Mouse (Mus musculus): ENCODE measurements around the gene Ccl25. TPM values are rescaled to one million over a fixed set of nuclear protein-coding genes. Genes with fewer than 3 reads are reported as not detected.
A peak's percentile ranks its signal among the peaks of the same experiment; 100 is the strongest.

Ccl25 gene
- polyA plus RNA-seq (2012; rRNA removed) = 16.9 and 17.2 TPM in 2 replicates

GRCm38 (mm10) chr8:4324983-4325750 lies at the start of gene Ccl25, which contains the start of gene Elavl1:
Gene Ccl25, plus strand, starts transcription at chr8:4325210.
Gene Elavl1, minus strand, starts transcription at chr8:4325413.
- Histone ChIP-seq H3K4me1 (ENCODE audit: control insufficient read depth, insufficient read depth, low read length) (peaks cover 5% of the 10 kb centered on the region), H3K4me3 (replicated peaks; ENCODE audit: insufficient read depth, low read depth, low read length) (peak within 1 kb of the TSS; percentile 81), H3K27ac (ENCODE audit: insufficient read depth, low read length) (peak within 1 kb of the TSS; percentile 50), H3K27me3 (ENCODE audit: control insufficient read depth, insufficient read depth, low read length) (no peaks in the 10 kb centered on the region)
- peak; percentile 97 to 99 for DNase-seq
- TF ChIP-seq POLR2A (IDR thresholded peaks at IDR 0.05; ENCODE audit: borderline replicate concordance, insufficient read depth, low read length) (peak; percentile 72), CTCF (IDR thresholded peaks at IDR 0.05; ENCODE audit: borderline replicate concordance, insufficient read depth, low read depth, low read length) (no peak)
- WGBS = 1% methylated on average over 73 of the region's 78 CpGs

DNA sequence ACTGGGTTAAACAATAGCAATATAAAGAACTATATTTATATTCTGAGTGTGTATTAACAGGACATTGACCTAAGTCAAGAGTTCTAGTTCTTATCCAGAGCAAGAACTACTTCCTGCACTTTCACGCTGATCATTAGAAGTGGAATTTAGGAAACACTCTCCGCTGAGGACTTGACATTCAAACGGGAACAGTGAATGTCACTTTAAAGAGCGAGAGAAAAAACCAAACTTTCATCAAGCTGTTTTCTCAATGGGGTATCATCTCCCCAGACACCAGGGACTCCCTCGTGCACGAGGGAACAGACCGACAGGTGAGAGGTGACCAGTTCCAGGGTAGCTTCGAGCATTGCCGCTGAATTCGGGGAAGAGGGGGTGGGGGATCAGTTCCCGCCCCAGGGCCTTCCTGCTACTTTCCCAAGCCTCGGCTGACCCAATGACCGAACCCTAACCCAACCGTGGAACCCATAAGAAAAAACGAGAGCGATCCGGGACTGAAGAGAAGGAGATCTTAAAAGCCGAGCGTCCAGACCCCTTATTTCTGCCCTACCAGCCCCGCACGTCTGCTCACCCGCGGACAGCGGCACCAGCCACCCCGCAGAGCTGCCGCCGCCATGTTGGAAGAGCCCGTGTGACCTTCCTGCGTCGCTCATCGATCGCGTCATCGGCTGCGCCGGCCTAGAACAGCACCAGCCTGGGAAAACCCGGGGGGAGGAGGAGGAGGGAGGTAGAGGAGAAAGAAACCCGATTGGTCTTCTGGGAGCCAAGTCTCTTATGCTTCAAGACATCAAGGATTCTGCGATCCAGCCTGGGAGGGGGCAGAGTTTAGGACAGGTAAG lies 49.5 kb upstream of the Ccl25 start, which contains the start of gene Timm44:
TSS of gene Timm44 (minus strand) at position 639 of the 836 bp plus-strand sequence.
- peak; percentile 95 to 98 for DNase-seq
- TF ChIP-seq CTCF (IDR thresholded peaks at IDR 0.05; ENCODE audit: borderline replicate concordance, insufficient read depth, low read depth, low read length) (no peak), POLR2A (IDR thresholded peaks at IDR 0.05; ENCODE audit: borderline replicate concordance, insufficient read depth, low read length) (peak; percentile 80; the same call in 1 of the 2 replicates)
- WGBS = under 1% methylated on average over 39 of the region's 39 CpGs
- Histone ChIP-seq H3K27ac (ENCODE audit: insufficient read depth, low read length) (peak within 1 kb of the TSS; percentile 76), H3K4me1 (ENCODE audit: control insufficient read depth, insufficient read depth, low read length) (peaks cover 2% of the 10 kb centered on the region; the same call in 1 of the 2 replicates), H3K4me3 (replicated peaks; ENCODE audit: insufficient read depth, low read depth, low read length) (peak within 1 kb of the TSS; percentile 86), H3K27me3 (ENCODE audit: control insufficient read depth, insufficient read depth, low read length) (no peaks in the 10 kb centered on the region)

GRCm38 (mm10) chr8:4276111-4276465 lies 48.9 kb upstream of the Ccl25 start:
- Histone ChIP-seq H3K4me1 (ENCODE audit: control insufficient read depth, insufficient read depth, low read length) (peaks cover 2% of the 10 kb centered on the region; the same call in 1 of the 2 replicates), H3K4me3 (replicated peaks; ENCODE audit: insufficient read depth, low read depth, low read length) (peak overlapping the region; percentile 86), H3K27ac (ENCODE audit: insufficient read depth, low read length) (peak overlapping the region; percentile 76), H3K27me3 (ENCODE audit: control insufficient read depth, insufficient read depth, low read length) (no peaks in the 10 kb centered on the region)
- WGBS = 20% methylated on average over 9 of the region's 9 CpGs
- TF ChIP-seq POLR2A (IDR thresholded peaks at IDR 0.05; ENCODE audit: borderline replicate concordance, insufficient read depth, low read length) (no peak), CTCF (IDR thresholded peaks at IDR 0.05; ENCODE audit: borderline replicate concordance, insufficient read depth, low read depth, low read length) (no peak)
- no peak for DNase-seq

- Histone ChIP-seq H3K27ac (ENCODE audit: insufficient read depth, low read length) (no peak overlapping the region), H3K4me3 (replicated peaks; ENCODE audit: insufficient read depth, low read depth, low read length) (no peak overlapping the region), H3K27me3 (ENCODE audit: control insufficient read depth, insufficient read depth, low read length) (no peaks in the 10 kb centered on the region), H3K4me1 (ENCODE audit: control insufficient read depth, insufficient read depth, low read length) (no peaks in the 10 kb centered on the region)
- no peak for DNase-seq
- no peak for TF ChIP-seq POLR2A (IDR thresholded peaks at IDR 0.05; ENCODE audit: borderline replicate concordance, insufficient read depth, low read length)
- TF ChIP-seq CTCF (IDR thresholded peaks at IDR 0.05; ENCODE audit: borderline replicate concordance, insufficient read depth, low read depth, low read length) = no peak
- WGBS = 77% methylated on average over 5 of the region's 5 CpGs
Observed at GRCm38 (mm10) chr8:4292738-4293137, 32.3 kb upstream of the Ccl25 start.

DNA sequence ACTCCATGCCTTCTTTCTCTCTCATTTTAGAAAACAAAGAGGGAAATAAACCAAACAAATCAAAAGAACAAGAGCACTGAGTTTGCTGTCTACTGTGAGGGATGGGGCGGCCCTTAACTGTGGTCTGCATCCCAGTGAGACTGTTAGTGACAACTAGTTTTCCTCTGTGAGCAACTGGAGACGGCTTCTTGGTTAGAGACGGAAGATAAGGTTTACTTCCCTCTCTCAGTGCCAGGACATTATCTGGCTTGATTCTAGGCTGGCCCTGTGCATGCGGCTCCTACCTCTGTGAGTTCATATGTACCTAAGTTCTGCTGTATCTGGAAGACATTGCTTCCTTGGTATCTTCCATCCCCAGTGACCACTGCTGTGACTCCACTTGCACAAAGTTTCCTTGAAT lies 27.2 kb upstream of the Ccl25 start:
- 92% methylated on average over 4 of the region's 4 CpGs for WGBS
- TF ChIP-seq POLR2A (IDR thresholded peaks at IDR 0.05; ENCODE audit: borderline replicate concordance, insufficient read depth, low read length) (no peak), CTCF (IDR thresholded peaks at IDR 0.05; ENCODE audit: borderline replicate concordance, insufficient read depth, low read depth, low read length) (no peak)
- H3K4me1 ChIP-seq (ENCODE audit: control insufficient read depth, insufficient read depth, low read length) = no peaks in the 10 kb centered on the region
- no peak overlapping the region for H3K27ac ChIP-seq (ENCODE audit: insufficient read depth, low read length)
- H3K27me3 ChIP-seq (ENCODE audit: control insufficient read depth, insufficient read depth, low read length) = no peaks in the 10 kb centered on the region
- H3K4me3 ChIP-seq (replicated peaks; ENCODE audit: insufficient read depth, low read depth, low read length) = no peak overlapping the region
- no peak for DNase-seq

GRCm38 (mm10) chr8:4304124-4304547 lies 20.9 kb upstream of the Ccl25 start:
- WGBS = 79% methylated on average over 3 of the region's 3 CpGs
- TF ChIP-seq CTCF (IDR thresholded peaks at IDR 0.05; ENCODE audit: borderline replicate concordance, insufficient read depth, low read depth, low read length) (no peak), POLR2A (IDR thresholded peaks at IDR 0.05; ENCODE audit: borderline replicate concordance, insufficient read depth, low read length) (no peak)
- H3K4me1 ChIP-seq (ENCODE audit: control insufficient read depth, insufficient read depth, low read length) = no peaks in the 10 kb centered on the region
- H3K27ac ChIP-seq (ENCODE audit: insufficient read depth, low read length) = no peak overlapping the region
- no peak overlapping the region for H3K4me3 ChIP-seq (replicated peaks; ENCODE audit: insufficient read depth, low read depth, low read length)
- no peak for DNase-seq
- no peaks in the 10 kb centered on the region for H3K27me3 ChIP-seq (ENCODE audit: control insufficient read depth, insufficient read depth, low read length)

- Histone ChIP-seq H3K4me3 (replicated peaks; ENCODE audit: insufficient read depth, low read depth, low read length) (no peak overlapping the region), H3K4me1 (ENCODE audit: control insufficient read depth, insufficient read depth, low read length) (no peaks in the 10 kb centered on the region), H3K27me3 (ENCODE audit: control insufficient read depth, insufficient read depth, low read length) (no peaks in the 10 kb centered on the region), H3K27ac (ENCODE audit: insufficient read depth, low read length) (no peak overlapping the region)
- TF ChIP-seq CTCF (IDR thresholded peaks at IDR 0.05; ENCODE audit: borderline replicate concordance, insufficient read depth, low read depth, low read length) = no peak
- no peak for TF ChIP-seq POLR2A (IDR thresholded peaks at IDR 0.05; ENCODE audit: borderline replicate concordance, insufficient read depth, low read length)
- DNase-seq = no peak
- 92% methylated on average over 2 of the region's 2 CpGs for WGBS
Observed at GRCm38 (mm10) chr8:4305838-4306237, 19.2 kb upstream of the Ccl25 start.
